ENCODE assay signal across 9 mouse cellular contexts in genomic region chr10:80985241-80985969, GRCm38 (mm10). TPM values are rescaled to one million over a fixed set of nuclear protein-coding genes. Genes with fewer than 3 reads are reported as not detected.
DNase-seq lines count a peak whose midpoint lies in the region; ATAC-seq and TF ChIP-seq lines count a peak whose summit lies in the region.
"Had no signal": no experiment of that assay in that cellular context is flagged by ENCODE, and none has a peak within 500 bp of the region (broad histone marks: within the 10 kb centered on the region; RNA-seq: fewer than 3 reads in every experiment).

No protein-coding gene starts in this region.

- peaks cover 7% of the 10 kb centered on the region; the same call in 1 of the 2 replicates for H3K4me1 ChIP-seq in G1E (ENCODE audit: insufficient read depth, low read depth, low read length)
- peaks cover 10% of the 10 kb centered on the region for H3K4me1 ChIP-seq in hindbrain, embryonic 15.5 days (replicated peaks)
- no peaks in the 10 kb centered on the region for H3K4me1 ChIP-seq in liver, embryonic 14.5 days (replicated peaks; ENCODE audit: control insufficient read depth in 2 of 2, insufficient read depth in 2 of 2, low read length in 1 of 2)
- no peaks in the 10 kb centered on the region for H3K4me1 ChIP-seq in neural tube, embryonic 14.5 days (ENCODE audit: control insufficient read depth, insufficient read depth, low read length)

- peaks cover 57% of the 10 kb centered on the region for H3K27me3 ChIP-seq in G1E (ENCODE audit: insufficient read depth, low read length)
- peaks cover 36% of the 10 kb centered on the region for H3K27me3 ChIP-seq in hindbrain, embryonic 15.5 days
- H3K27me3 ChIP-seq in liver, embryonic 14.5 days (ENCODE audit: control insufficient read depth, insufficient read depth, low read length): peaks cover 15% of the 10 kb centered on the region
- peaks cover 23% of the 10 kb centered on the region for H3K27me3 ChIP-seq in neural tube, embryonic 14.5 days (ENCODE audit: control insufficient read depth, insufficient read depth, low read length)

- TF ChIP-seq CTCF in G1E (IDR thresholded peaks at IDR 0.05; ENCODE audit: low read depth, low read length): no peak
- TF ChIP-seq CTCF in liver, embryonic 14.5 days (IDR thresholded peaks at IDR 0.05; ENCODE audit: low read depth): no peak

- no peak for DNase-seq in frontal cortex, postnatal 36 days (ENCODE audit: low spot score in 2 of 2)
- no peak for DNase-seq in G1E (ENCODE audit: low spot score)
- DNase-seq in fibroblast of lung, adult 2 months (ENCODE audit: low read depth): peak; percentile 56
- DNase-seq in liver, embryonic 14.5 days (ENCODE audit: low read depth in 3 of 3, low spot score in 3 of 3): no peak

- no peaks in the 10 kb centered on the region for H3K36me3 ChIP-seq in G1E (replicated peaks)
- no peaks in the 10 kb centered on the region for H3K36me3 ChIP-seq in hindbrain, embryonic 15.5 days
- no peaks in the 10 kb centered on the region for H3K36me3 ChIP-seq in liver, embryonic 14.5 days (replicated peaks; ENCODE audit: control insufficient read depth, insufficient read depth, low read depth)
- H3K36me3 ChIP-seq in neural tube, embryonic 14.5 days (ENCODE audit: control insufficient read depth, insufficient read depth, low read length): no peaks in the 10 kb centered on the region

- H3K27ac ChIP-seq in hindbrain, embryonic 15.5 days (replicated peaks): no peak overlapping the region
- H3K27ac ChIP-seq in liver, embryonic 14.5 days: no peak overlapping the region
- no peak overlapping the region for H3K27ac ChIP-seq in neural tube, embryonic 14.5 days (ENCODE audit: low read depth, low read length)

- no peaks in the 10 kb centered on the region for H3K9me3 ChIP-seq in G1E (replicated peaks)
- H3K9me3 ChIP-seq in hindbrain, embryonic 15.5 days: no peaks in the 10 kb centered on the region
- no peaks in the 10 kb centered on the region for H3K9me3 ChIP-seq in liver, embryonic 14.5 days (ENCODE audit: control insufficient read depth, low read length)
- no peaks in the 10 kb centered on the region for H3K9me3 ChIP-seq in neural tube, embryonic 14.5 days (ENCODE audit: control insufficient read depth, low read length)

- TF ChIP-seq EP300 in liver, embryonic 14.5 days (IDR thresholded peaks at IDR 0.05; ENCODE audit: low read depth): no peak

- peak; percentile 17; the same call in 1 of the 2 replicates for ATAC-seq in frontal cortex, adult (ENCODE audit: low TSS enrichment)
- no peak for ATAC-seq in G1E (ENCODE audit: extremely low read depth, insufficient number of reproducible peaks, low FRiP score, poor library complexity, severe bottlenecking)
- ATAC-seq in hindbrain, embryonic 15.5 days (ENCODE audit: low FRiP score, low read depth): no peak
- ATAC-seq in liver, embryonic 14.5 days (ENCODE audit: insufficient read depth): no peak
- ATAC-seq in neural tube, embryonic 14.5 days (ENCODE audit: low read depth): no peak
- ATAC-seq in megakaryocyte-erythroid progenitor cell, adult 5-6 weeks (replicated peaks; ENCODE audit: low FRiP score, low TSS enrichment, poor library complexity, severe bottlenecking): no peak

- H3K4me2 ChIP-seq in hindbrain, embryonic 15.5 days: peak overlapping the region; percentile 49
- H3K4me2 ChIP-seq in liver, embryonic 14.5 days (ENCODE audit: low read depth): peak overlapping the region; percentile 60
- H3K4me2 ChIP-seq in neural tube, embryonic 14.5 days (ENCODE audit: low read depth, low read length): 0 out of 2 replicates have a peak overlapping the region, but pooled peaks have one; percentile 12

- WGBS in hindbrain, embryonic 15.5 days: 9% methylated on average over 37 of the region's 37 CpGs
- 11% methylated on average over 37 of the region's 37 CpGs for WGBS in liver, embryonic 14.5 days (ENCODE audit: insufficient replicate concordance)
- WGBS in neural tube, embryonic 14.5 days: 7% methylated on average over 37 of the region's 37 CpGs

- H3K4me3 ChIP-seq in G1E (ENCODE audit: low read depth, low read length): peak overlapping the region; percentile 7; the same call in 1 of the 2 replicates
- peak overlapping the region; percentile 24 for H3K4me3 ChIP-seq in hindbrain, embryonic 15.5 days
- peak overlapping the region; percentile 23 to 35; a peak in 2 of 4 replicates for H3K4me3 ChIP-seq in liver, embryonic 14.5 days (ENCODE audit: insufficient read depth in 1 of 2, low read depth in 2 of 2, low read length in 2 of 2)
- no peak overlapping the region for H3K4me3 ChIP-seq in neural tube, embryonic 14.5 days (ENCODE audit: low read depth, low read length)

- no peak overlapping the region for H3K9ac ChIP-seq in hindbrain, embryonic 15.5 days
- no peak overlapping the region for H3K9ac ChIP-seq in liver, embryonic 14.5 days (replicated peaks)
- H3K9ac ChIP-seq in neural tube, embryonic 14.5 days (replicated peaks; ENCODE audit: low read depth, low read length): peak overlapping the region; percentile 28; the same call in 1 of the 2 replicates

RNA-seq across cellular contexts. Expression of gene Gng7, which starts 29.3 kb away (rescaled TPM):
- total RNA-seq in G1E (2014; fragmentation: Nextera tagmentation): 0.90 and 1.7 TPM in 2 replicates
- 0.33 and 0.58 TPM in 2 replicates for total RNA-seq in G1E (2017)
- polyA plus RNA-seq in G1E (2012): 0.65 and 0.87 TPM in 2 replicates
- 19.1 and 21.4 TPM in 2 replicates for polyA plus RNA-seq in hindbrain, embryonic 15.5 days (2015; fragmentation: Nextera tagmentation; extraction: Ambion mirVana)
- 0.19 and 0.25 TPM in 2 replicates for polyA plus RNA-seq in liver, embryonic 14.5 days (2012; rRNA removed)
- 0.23 and 0.33 TPM in 2 replicates for polyA plus RNA-seq in liver, embryonic 14.5 days (2014; fragmentation: Nextera tagmentation; extraction: Ambion mirVana)
- 20.3 and 22.7 TPM in 2 replicates for polyA plus RNA-seq in neural tube, embryonic 14.5 days (2014; fragmentation: Nextera tagmentation; extraction: Ambion mirVana)
- 1.5 and 3.6 TPM in 2 replicates for total RNA-seq in megakaryocyte-erythroid progenitor cell, adult 5-6 weeks (2014; fragmentation: Nextera tagmentation)
- total RNA-seq in megakaryocyte-erythroid progenitor cell, adult 5-6 weeks (2017): 0.14 and 0.46 TPM in 2 replicates

RNA-seq across cellular contexts. Expression of gene Diras1, which starts 40.1 kb away (rescaled TPM):
- total RNA-seq in G1E (2014; fragmentation: Nextera tagmentation): not detected in 2 replicates
- total RNA-seq in G1E (2017): 0.44 TPM in 1 of 2 replicates, not detected in the other
- polyA plus RNA-seq in G1E (2012): 0.02 TPM in 1 of 2 replicates, not detected in the other
- polyA plus RNA-seq in hindbrain, embryonic 15.5 days (2015; fragmentation: Nextera tagmentation; extraction: Ambion mirVana): 71.6 and 81.6 TPM in 2 replicates
- 0.05 TPM in 1 of 2 replicates, not detected in the other for polyA plus RNA-seq in liver, embryonic 14.5 days (2012; rRNA removed)
- polyA plus RNA-seq in liver, embryonic 14.5 days (2014; fragmentation: Nextera tagmentation; extraction: Ambion mirVana): not detected in 2 replicates
- 24.0 and 28.8 TPM in 2 replicates for polyA plus RNA-seq in neural tube, embryonic 14.5 days (2014; fragmentation: Nextera tagmentation; extraction: Ambion mirVana)
- total RNA-seq in megakaryocyte-erythroid progenitor cell, adult 5-6 weeks (2014; fragmentation: Nextera tagmentation): not detected in 2 replicates
- total RNA-seq in megakaryocyte-erythroid progenitor cell, adult 5-6 weeks (2017): not detected in 2 replicates
- total RNA-seq: MEL had no signal

RNA-seq across cellular contexts. Expression of gene Slc39a3, which starts 51.8 kb away (rescaled TPM):
- 2.8 and 3.4 TPM in 2 replicates for total RNA-seq in G1E (2014; fragmentation: Nextera tagmentation)
- total RNA-seq in G1E (2017): 7.4 and 9.9 TPM in 2 replicates
- polyA plus RNA-seq in G1E (2012): 8.2 and 9.6 TPM in 2 replicates
- polyA plus RNA-seq in hindbrain, embryonic 15.5 days (2015; fragmentation: Nextera tagmentation; extraction: Ambion mirVana): 46.3 and 53.0 TPM in 2 replicates
- polyA plus RNA-seq in liver, embryonic 14.5 days (2012; rRNA removed): 4.2 and 4.4 TPM in 2 replicates
- polyA plus RNA-seq in liver, embryonic 14.5 days (2014; fragmentation: Nextera tagmentation; extraction: Ambion mirVana): 2.7 and 3.2 TPM in 2 replicates
- 26.7 and 34.6 TPM in 2 replicates for polyA plus RNA-seq in neural tube, embryonic 14.5 days (2014; fragmentation: Nextera tagmentation; extraction: Ambion mirVana)
- 7.0 TPM in 2 replicates for total RNA-seq in megakaryocyte-erythroid progenitor cell, adult 5-6 weeks (2014; fragmentation: Nextera tagmentation)
- total RNA-seq in megakaryocyte-erythroid progenitor cell, adult 5-6 weeks (2017): 3.4 and 7.2 TPM in 2 replicates

RNA-seq across cellular contexts. Expression of gene Gadd45b, which starts 55.5 kb away (rescaled TPM):
- 2.1 and 5.7 TPM in 2 replicates for total RNA-seq in G1E (2014; fragmentation: Nextera tagmentation)
- total RNA-seq in G1E (2017): 1.1 and 1.9 TPM in 2 replicates
- 2.8 and 3.7 TPM in 2 replicates for polyA plus RNA-seq in G1E (2012)
- polyA plus RNA-seq in hindbrain, embryonic 15.5 days (2015; fragmentation: Nextera tagmentation; extraction: Ambion mirVana): 6.9 and 8.5 TPM in 2 replicates
- polyA plus RNA-seq in liver, embryonic 14.5 days (2012; rRNA removed): 1.3 and 1.9 TPM in 2 replicates
- polyA plus RNA-seq in liver, embryonic 14.5 days (2014; fragmentation: Nextera tagmentation; extraction: Ambion mirVana): 2.0 and 2.7 TPM in 2 replicates
- polyA plus RNA-seq in neural tube, embryonic 14.5 days (2014; fragmentation: Nextera tagmentation; extraction: Ambion mirVana): 7.4 and 7.6 TPM in 2 replicates
- not detected in 2 replicates for total RNA-seq in megakaryocyte-erythroid progenitor cell, adult 5-6 weeks (2014; fragmentation: Nextera tagmentation)
- total RNA-seq in megakaryocyte-erythroid progenitor cell, adult 5-6 weeks (2017): 7.5 and 8.7 TPM in 2 replicates

Comparison
In these comparisons a context has a peak if more than half of its experiments do, and no peak if none do; other contexts are left out.
1. RNA of gene Gng7, which starts 29.3 kb away (polyA plus RNA-seq): 20.3 to 22.7 TPM in neural tube, embryonic 14.5 days and 19.1 to 21.4 TPM in hindbrain, embryonic 15.5 days; 0.65 to 0.87 TPM in G1E and 0.19 to 0.33 TPM in liver, embryonic 14.5 days; every median in the first group is over 10 times any median in the second.
2. RNA of gene Diras1, which starts 40.1 kb away (polyA plus RNA-seq): 71.6 to 81.6 TPM in hindbrain, embryonic 15.5 days and 24.0 to 28.8 TPM in neural tube, embryonic 14.5 days; 0.02 TPM in G1E and 0.05 TPM in liver, embryonic 14.5 days; every median in the first group is over 10 times any median in the second.
3. Peak in every context shown above with its lines, with median percentiles within 50 percentile points of each other: H3K4me2 ChIP-seq.